In genomic region chr11:79018954-79019704, GRCm38 (mm10) we compare ENCODE assay signal across 8 mouse cellular contexts. TPM values are rescaled to one million over a fixed set of nuclear protein-coding genes. Genes with fewer than 3 reads are reported as not detected.
DNase-seq lines count a peak whose midpoint lies in the region; ATAC-seq and TF ChIP-seq lines count a peak whose summit lies in the region.

No protein-coding gene starts in this region.

- H3K9me3 ChIP-seq in kidney, postnatal 0 days (replicated peaks; ENCODE audit: low read length), result no peaks in the 10 kb centered on the region

- H3K27me3 ChIP-seq in kidney, postnatal 0 days (ENCODE audit: insufficient read depth, low read length), result no peaks in the 10 kb centered on the region

- no peak overlapping the region for H3K4me2 ChIP-seq in kidney, postnatal 0 days (ENCODE audit: low read length)

- H3K4me1 ChIP-seq in bone marrow macrophage, adult 2 months (ENCODE audit: control insufficient read depth, insufficient read depth, low read length), result peaks cover 23% of the 10 kb centered on the region
- peaks cover 13% of the 10 kb centered on the region for H3K4me1 ChIP-seq in kidney, postnatal 0 days (replicated peaks; ENCODE audit: insufficient read depth, low read length)

- peak; percentile 61 for TF ChIP-seq CTCF in bone marrow macrophage, adult 2 months (IDR thresholded peaks at IDR 0.05; ENCODE audit: low read depth, low read length)
- TF ChIP-seq CTCF in kidney, postnatal 0 days (IDR thresholded peaks at IDR 0.05; ENCODE audit: low read depth), result peak; percentile 76

- DNase-seq in 3134 (ENCODE audit: extremely low read depth, insufficient read length, low spot score), result peak; percentile 52
- peak; percentile 90 for DNase-seq in CD4-positive, CD25-positive, alpha-beta regulatory T cell, adult 2 months (ENCODE audit: low read depth, low spot score)
- peak; percentile 81 for DNase-seq in kidney, postnatal 0 days (ENCODE audit: low spot score)
- DNase-seq in lung, adult 18-20 months, result peak; percentile 69 to 78
- peak; percentile 66 for DNase-seq in right cerebral cortex, adult 18-20 months
- peak; percentile 75 for DNase-seq in urinary bladder, postnatal 25 days (ENCODE audit: low spot score)

- ATAC-seq in erythroid progenitor cell, adult 5-6 weeks (replicated peaks; ENCODE audit: low FRiP score, poor library complexity, severe bottlenecking), result peak; percentile 69
- ATAC-seq in kidney, postnatal 0 days (replicated peaks; ENCODE audit: low FRiP score, low read depth), result no peak

- TF ChIP-seq POLR2A in bone marrow macrophage, adult 2 months (IDR thresholded peaks at IDR 0.05; ENCODE audit: borderline replicate concordance, low read depth, low read length), result no peak

- 62% methylated on average over 11 of the region's 11 CpGs for WGBS in kidney, postnatal 0 days

- H3K36me3 ChIP-seq in kidney, postnatal 0 days (ENCODE audit: insufficient read depth, low read length), result 0 out of 2 replicates have a peak, but pooled peaks cover 13% of the 10 kb centered on the region

- no peak overlapping the region for H3K4me3 ChIP-seq in bone marrow macrophage, adult 2 months (ENCODE audit: insufficient read depth, low read length)
- no peak overlapping the region for H3K4me3 ChIP-seq in kidney, postnatal 0 days (replicated peaks; ENCODE audit: low read depth, low read length)

- H3K27ac ChIP-seq in bone marrow macrophage, adult 2 months (ENCODE audit: insufficient read depth, low read depth, low read length), result no peak overlapping the region
- H3K27ac ChIP-seq in kidney, postnatal 0 days, result no peak overlapping the region

- H3K9ac ChIP-seq in kidney, postnatal 0 days (ENCODE audit: low read depth, low read length), result no peak overlapping the region

RNA-seq across cellular contexts. Expression of gene Lgals9, which starts 34.4 kb away (rescaled TPM):
- 114 and 145 TPM in 2 replicates for polyA plus RNA-seq in bone marrow macrophage, adult 2 months (2012; ENCODE audit: insufficient read depth, insufficient read length, missing spikeins)
- total RNA-seq in erythroid progenitor cell, adult 5-6 weeks (2015; ENCODE audit: low replicate concordance), result 137 and 146 TPM in 2 replicates
- 14.2 and 28.0 TPM in 2 replicates for total RNA-seq in erythroid progenitor cell, adult 5-6 weeks (2017; ENCODE audit: low replicate concordance)
- 87.9 and 94.0 TPM in 2 replicates for polyA plus RNA-seq in kidney, postnatal 0 days (2015; fragmentation: Nextera tagmentation; extraction: Ambion mirVana)
